Mouse (Mus musculus) urinary bladder, postnatal 14 days (tissue): ENCODE measurements around the gene Tbxas1.

ENCODE experiments used
- DNase-seq: peaks from one replicate; pipeline ENCODE4 v3.0.0; 2021; ENCODE audit warnings: low spot score

The Tbxas1 gene

DNA sequence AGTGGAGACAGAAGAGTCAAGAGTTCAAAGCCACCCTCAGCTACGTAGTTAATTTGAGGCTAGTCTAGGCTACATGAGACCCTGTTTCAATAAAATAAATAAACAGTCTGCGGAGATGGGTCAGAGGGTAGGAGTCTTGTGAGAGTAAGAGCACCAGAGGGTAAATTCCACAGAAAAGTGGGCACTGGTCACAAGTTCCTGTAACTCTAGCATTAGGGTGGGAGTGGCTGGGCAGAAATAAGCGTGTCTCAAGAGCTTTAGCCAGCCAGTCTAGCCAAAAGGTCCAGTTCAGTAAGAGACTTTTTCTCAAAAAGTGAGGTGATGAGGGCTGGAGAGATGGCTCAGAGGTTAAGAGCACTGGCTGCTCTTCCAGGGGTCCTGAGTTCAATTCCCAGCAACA lies 18.4 kb downstream of the Tbxas1 start:
- no peak for DNase-seq

- no peak for DNase-seq
Observed at GRCm38 (mm10) chr6:38900073-38900472, 24.9 kb downstream of the Tbxas1 start.

DNA sequence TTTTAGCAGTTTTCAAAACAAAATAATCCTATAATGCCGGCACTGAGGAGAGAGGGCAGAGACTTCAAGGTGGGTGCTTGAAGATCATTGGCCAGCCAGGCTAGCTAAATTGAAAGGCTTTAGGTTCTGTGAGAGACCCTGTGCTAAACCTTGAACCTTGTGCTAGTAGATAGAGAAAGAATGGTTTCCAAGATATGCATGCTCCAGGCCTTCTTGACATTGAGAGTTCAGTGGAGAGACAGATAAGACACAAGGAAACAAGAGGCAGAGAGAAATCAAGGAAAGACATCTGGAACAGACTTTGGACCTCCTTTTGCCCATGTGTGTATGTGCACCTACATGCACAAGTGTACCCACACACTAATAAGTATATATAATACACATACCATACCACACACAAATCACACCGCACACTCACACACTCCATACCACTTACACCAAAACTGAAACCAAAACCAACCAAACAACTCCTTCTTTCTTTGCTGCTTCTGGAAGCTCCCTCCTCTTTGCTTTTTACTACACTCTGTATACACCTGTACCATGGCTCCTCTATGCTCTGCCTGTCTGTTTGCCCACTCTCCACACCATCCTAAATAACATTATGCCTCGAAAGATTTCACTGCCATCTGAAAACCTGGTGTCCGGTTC lies 25.4 kb downstream of the Tbxas1 start:
- DNase-seq: no peak

DNA sequence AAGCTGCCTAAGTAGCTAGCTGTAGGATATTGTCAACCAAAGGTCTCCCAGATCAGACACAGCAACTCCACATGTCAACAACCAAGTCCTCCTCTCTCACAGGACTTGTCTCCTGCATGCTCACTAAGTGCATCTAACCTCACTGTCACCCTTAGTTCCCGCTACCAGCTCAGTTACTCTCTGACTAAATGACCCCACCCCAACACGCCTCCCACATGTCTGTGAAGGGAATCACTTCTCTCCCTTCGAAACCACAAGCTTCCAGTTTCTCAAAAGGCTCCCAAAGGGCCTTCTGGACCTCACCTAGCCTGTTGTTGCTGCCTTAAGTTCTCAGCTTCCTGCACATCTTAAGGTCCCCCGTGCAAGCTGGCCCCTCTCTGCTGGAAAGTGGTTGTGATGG lies 25.9 kb downstream of the Tbxas1 start:
- no peak for DNase-seq

DNA sequence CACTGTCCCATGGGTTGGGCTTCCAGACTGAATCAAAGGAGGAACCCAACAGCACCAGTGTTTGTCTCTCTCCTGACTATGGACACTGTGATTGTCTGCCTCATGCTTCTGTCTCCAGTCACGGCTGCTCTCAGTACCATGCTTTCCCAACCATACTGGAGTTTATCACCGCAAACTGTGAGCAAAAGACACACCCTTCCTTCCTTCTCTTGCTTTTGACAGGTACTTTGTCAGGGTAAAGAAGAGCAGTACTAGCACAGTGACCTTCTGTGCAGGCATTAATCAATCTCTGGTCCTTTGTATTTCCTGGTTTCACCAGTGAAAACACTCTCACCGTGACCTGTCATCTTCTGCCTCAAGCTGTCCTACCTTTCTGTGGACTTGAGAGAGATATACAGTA lies 26.4 kb downstream of the Tbxas1 start:
- no peak for DNase-seq

- no peak for DNase-seq
Observed at GRCm38 (mm10) chr6:38902820-38903439, 27.7 kb downstream of the Tbxas1 start.

DNA sequence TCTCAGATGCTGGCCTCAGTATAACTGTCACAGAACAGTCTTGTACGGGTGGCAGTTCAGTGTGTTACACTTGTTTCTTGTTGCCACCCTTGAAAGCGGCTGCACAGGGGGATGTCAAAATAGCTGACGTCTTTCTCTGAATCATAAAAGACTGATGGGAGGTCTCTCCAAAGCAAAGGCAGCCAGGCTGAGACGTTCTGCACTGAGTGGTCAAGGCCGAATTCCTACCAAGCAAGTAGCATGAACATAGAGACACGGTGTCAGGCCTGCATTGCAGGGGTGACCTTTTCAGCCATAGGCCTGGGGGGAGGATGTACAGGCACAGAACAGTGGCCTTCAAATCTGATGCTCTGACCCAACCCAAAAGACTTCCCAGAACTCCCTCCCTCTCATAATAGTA lies 30.8 kb downstream of the Tbxas1 start:
- no peak for DNase-seq

DNA sequence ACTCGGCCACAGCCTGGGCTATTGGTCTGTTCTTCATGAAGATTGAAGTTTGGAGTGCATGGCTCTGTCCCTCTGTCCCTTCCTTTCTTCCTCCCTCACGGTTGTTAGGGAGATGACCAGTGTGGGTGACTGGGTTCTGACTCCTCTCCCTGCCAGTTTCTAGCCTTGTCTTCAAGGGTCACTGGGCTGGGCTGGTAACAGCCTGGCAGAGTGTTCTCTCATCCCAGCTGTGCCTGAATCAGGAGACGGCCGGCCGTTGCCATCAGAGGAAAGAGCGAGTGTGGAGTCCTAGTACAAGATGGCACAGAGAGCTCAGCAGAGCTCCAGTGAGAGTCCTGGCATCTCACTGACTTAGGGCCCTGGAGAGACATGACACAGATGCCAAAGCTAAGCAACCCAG lies 33.2 kb downstream of the Tbxas1 start:
- DNase-seq: no peak

GRCm38 (mm10) chr6:38910828-38911559 lies 35.8 kb downstream of the Tbxas1 start:
- DNase-seq: peak; percentile 64

- no peak for DNase-seq
Observed at GRCm38 (mm10) chr6:38912121-38912660, 37.0 kb downstream of the Tbxas1 start.

- DNase-seq: no peak
Observed at GRCm38 (mm10) chr6:38912845-38913244, 37.6 kb downstream of the Tbxas1 start.

DNA sequence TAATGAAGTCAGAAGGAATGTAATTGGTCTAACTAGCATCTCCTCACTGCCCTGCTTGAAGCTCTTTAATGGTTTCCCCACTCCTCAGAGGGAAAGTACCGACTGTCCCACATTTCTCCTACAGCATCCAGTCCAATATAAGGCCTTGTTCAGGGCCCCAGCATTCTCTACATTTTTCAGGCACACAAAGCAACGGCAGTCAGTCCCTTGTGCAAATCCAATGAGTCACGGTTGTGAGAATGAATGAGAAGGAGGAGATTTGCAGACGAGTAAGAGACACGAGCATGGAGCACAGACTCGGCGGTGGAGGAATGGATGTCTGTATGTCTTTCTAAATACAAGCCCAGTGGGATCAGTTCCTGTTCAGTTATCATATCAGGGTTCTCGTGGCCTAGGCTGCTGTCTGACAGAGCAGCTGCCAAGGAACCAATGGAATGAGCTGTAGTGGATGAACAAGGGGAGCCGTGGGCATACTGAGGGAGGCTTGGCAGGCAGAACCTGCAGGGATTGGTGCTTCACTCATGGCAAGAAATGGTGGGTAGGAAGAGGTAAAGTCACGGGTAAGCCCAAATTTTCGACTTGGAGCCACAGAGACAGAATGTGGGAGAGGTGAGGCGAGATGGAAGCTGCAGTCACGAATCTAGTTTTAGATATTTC lies 38.3 kb downstream of the Tbxas1 start:
- DNase-seq: no peak

DNA sequence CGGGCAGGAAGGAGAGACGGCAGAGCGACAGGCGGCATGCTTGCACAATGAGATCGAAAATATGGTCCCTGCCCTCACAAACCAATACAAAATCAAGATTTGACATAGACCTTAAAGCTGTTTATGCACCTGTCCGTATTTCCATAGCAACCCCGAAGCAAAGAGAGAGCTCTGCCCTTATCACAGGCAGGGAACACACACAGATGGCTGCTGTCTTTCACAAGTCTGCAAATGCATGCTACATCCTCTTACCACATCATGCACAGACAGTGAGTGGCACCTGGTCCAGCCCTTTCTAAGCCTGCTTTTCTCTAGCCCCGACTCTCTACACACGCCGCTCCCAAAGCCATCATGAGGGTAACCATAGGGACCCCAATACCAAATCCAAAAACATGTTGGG lies 39.0 kb downstream of the Tbxas1 start:
- DNase-seq: no peak

GRCm38 (mm10) chr6:38915776-38916175 lies 40.6 kb downstream of the Tbxas1 start:
- DNase-seq: no peak

DNA sequence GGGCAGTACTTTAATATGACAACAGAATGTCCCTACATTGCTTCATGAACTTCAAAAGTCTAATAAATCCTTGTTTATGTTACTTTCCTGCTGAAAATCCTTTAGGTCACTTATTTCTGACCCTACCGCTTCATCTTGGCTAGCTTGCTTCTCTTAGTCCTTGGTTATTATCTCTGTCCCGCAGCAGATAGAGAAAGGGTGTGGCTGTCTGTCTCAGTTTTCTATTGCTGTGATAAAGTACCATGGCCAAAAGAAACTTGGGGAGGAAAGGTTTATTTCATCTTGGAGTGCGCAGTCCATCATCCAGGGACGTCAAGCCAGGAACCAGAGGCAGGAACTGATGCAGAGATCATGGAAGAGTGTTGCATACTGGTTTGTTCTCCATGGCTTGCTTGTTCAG lies 41.4 kb downstream of the Tbxas1 start:
- no peak for DNase-seq

- DNase-seq: no peak
Observed at GRCm38 (mm10) chr6:38917415-38917814, 42.2 kb downstream of the Tbxas1 start.

- DNase-seq: no peak
Observed at GRCm38 (mm10) chr6:38918728-38919127, 43.5 kb downstream of the Tbxas1 start.

DNA sequence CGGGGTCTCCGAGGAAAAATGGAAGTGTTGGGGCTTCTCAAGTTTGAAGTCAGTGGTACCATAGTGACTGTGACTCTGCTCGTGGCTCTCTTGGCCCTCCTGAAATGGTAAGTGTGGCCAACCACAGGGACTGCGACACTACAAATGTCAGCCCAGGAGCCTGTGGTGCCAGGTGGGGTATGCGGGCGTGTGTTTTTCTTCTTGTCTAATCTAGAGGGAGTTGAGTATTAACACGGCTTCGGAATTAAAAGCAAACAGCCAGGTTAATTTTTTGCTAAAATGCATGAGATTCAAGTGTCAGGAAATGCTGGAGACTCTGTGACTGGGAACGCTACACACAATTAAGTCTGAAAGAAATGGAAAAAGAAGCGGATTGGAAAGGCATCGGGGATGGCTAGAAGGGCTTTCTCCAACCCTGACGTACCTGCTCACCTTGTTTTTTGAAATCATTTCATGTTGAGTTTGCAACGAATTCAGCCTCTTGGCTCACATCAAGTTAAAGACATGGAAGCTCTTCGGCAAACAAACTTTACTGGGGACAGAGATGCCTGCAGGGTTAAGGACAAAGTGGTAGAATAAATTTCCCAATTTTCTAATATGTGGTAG lies 44.0 kb downstream of the Tbxas1 start:
- no peak for DNase-seq

DNA sequence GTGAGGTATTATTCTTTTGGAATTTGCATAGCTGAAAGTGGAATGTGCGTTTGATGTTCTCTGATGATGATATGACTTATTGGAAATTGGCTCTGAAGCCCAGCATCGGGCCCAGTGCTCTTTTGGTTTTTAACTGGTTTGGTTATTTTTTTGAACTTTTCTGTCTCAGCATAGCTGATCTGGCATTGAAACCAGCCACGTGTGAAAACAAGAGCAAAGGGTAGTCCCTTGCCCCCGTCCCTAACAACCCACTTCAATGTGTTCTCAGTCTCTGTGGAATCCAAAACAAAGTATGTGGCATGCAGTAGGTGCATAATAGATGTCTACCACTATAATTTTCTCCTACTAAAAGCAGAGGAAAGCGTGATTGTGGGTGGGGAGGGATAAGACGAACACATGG lies 44.9 kb downstream of the Tbxas1 start:
- no peak for DNase-seq

GRCm38 (mm10) chr6:38921095-38921809 lies 46.0 kb downstream of the Tbxas1 start:
- no peak for DNase-seq

GRCm38 (mm10) chr6:38921810-38922116 lies 46.6 kb downstream of the Tbxas1 start:
- no peak for DNase-seq

- no peak for DNase-seq
Observed at GRCm38 (mm10) chr6:38922517-38922916, 47.3 kb downstream of the Tbxas1 start.
